Mouse (Mus musculus): Measurements from ENCODE around the gene Olfr56.
A peak's percentile ranks its signal among the peaks of the same experiment; 100 is the strongest.
"Not testable (repeated sequence)": the region's sequence is repeated elsewhere in the genome, so short reads cannot be mapped to it uniquely, and the experiment has no call there.

Olfr56 gene

GRCm38 (mm10) chr11:49051894-49052293 lies 73.2 kb downstream of the Olfr56 start:
- DNase-seq (ENCODE audit: low read depth, low spot score) = not testable (repeated sequence)

- not testable (repeated sequence) for DNase-seq (ENCODE audit: low read depth, low spot score)
Measured at GRCm38 (mm10) chr11:49060061-49060460, 81.4 kb downstream of the Olfr56 start.

- DNase-seq (ENCODE audit: low read depth, low spot score) = not testable (repeated sequence)
Measured at GRCm38 (mm10) chr11:49061865-49062264, 83.2 kb downstream of the Olfr56 start.

GRCm38 (mm10) chr11:49063713-49064469 lies 85.2 kb downstream of the Olfr56 start, which contains the start of gene Tgtp2:
Gene Tgtp2, minus strand, starts transcription at chr11:49064206.
- not testable (repeated sequence) for DNase-seq (ENCODE audit: low read depth, low spot score)

- DNase-seq (ENCODE audit: low read depth, low spot score) = no peak
Measured at GRCm38 (mm10) chr11:49068358-49068757, 89.7 kb downstream of the Olfr56 start.

GRCm38 (mm10) chr11:49076001-49076757 lies 97.5 kb downstream of the Olfr56 start, which contains the start of gene Ifi47:
Gene Ifi47, plus strand, starts transcription at chr11:49076587.
- not testable (repeated sequence) for DNase-seq (ENCODE audit: low read depth, low spot score)

- no peak for DNase-seq (ENCODE audit: low read depth, low spot score)
Measured at GRCm38 (mm10) chr11:49077012-49077411, 98.3 kb downstream of the Olfr56 start.

- DNase-seq (ENCODE audit: low read depth, low spot score) = no peak
Measured at GRCm38 (mm10) chr11:49078719-49079118, 100.0 kb downstream of the Olfr56 start.

GRCm38 (mm10) chr11:49080636-49081035 lies 101.9 kb downstream of the Olfr56 start:
- no peak for DNase-seq (ENCODE audit: low read depth, low spot score)

GRCm38 (mm10) chr11:49081356-49081755 lies 102.7 kb downstream of the Olfr56 start:
- no peak for DNase-seq (ENCODE audit: low read depth, low spot score)

- no peak for DNase-seq (ENCODE audit: low read depth, low spot score)
Measured at GRCm38 (mm10) chr11:49081886-49082285, 103.2 kb downstream of the Olfr56 start.

GRCm38 (mm10) chr11:49083146-49083545 lies 104.5 kb downstream of the Olfr56 start:
- DNase-seq (ENCODE audit: low read depth, low spot score) = no peak

GRCm38 (mm10) chr11:49083808-49084207 lies 105.1 kb downstream of the Olfr56 start:
- DNase-seq (ENCODE audit: low read depth, low spot score) = no peak

- DNase-seq (ENCODE audit: low read depth, low spot score) = no peak
Measured at GRCm38 (mm10) chr11:49084385-49084784, 105.7 kb downstream of the Olfr56 start.

GRCm38 (mm10) chr11:49084875-49085274 lies 106.2 kb downstream of the Olfr56 start:
- DNase-seq (ENCODE audit: low read depth, low spot score) = no peak

GRCm38 (mm10) chr11:49086858-49087361 lies 108.2 kb downstream of the Olfr56 start:
- no peak for DNase-seq (ENCODE audit: low read depth, low spot score)

GRCm38 (mm10) chr11:49087830-49088616 lies 109.3 kb downstream of the Olfr56 start:
- peak; percentile 40 for DNase-seq (ENCODE audit: low read depth, low spot score)

- no peak for DNase-seq (ENCODE audit: low read depth, low spot score)
Measured at GRCm38 (mm10) chr11:49088990-49089652, 110.4 kb downstream of the Olfr56 start.

- peak; percentile 15 for DNase-seq (ENCODE audit: low read depth, low spot score)
Measured at GRCm38 (mm10) chr11:49089735-49090507, 111.2 kb downstream of the Olfr56 start.

- DNase-seq (ENCODE audit: low read depth, low spot score) = no peak
Measured at GRCm38 (mm10) chr11:49090551-49090950, 111.9 kb downstream of the Olfr56 start.
